ENCODE assay signal across 20 mouse cellular contexts in genomic region chr8:122155964-122156363, GRCm38 (mm10).
DNase-seq lines count a peak whose midpoint lies in the region; ATAC-seq and TF ChIP-seq lines count a peak whose summit lies in the region.
"Had no signal": no experiment of that assay in that cellular context is flagged by ENCODE, and none has a peak within 500 bp of the region (broad histone marks: within the 10 kb centered on the region; RNA-seq: fewer than 3 reads in every experiment).

No protein-coding gene starts in this region.

- POLR2A ChIA-PET in Patski (lab: Charles Lee): no interaction called here

- in situ Hi-C loops in Patski (cut with MboI; ENCODE audit: low pct_unique_long_range_greater_than_20kb): no loop called here

- CTCF ChIA-PET in Patski (lab: Charles Lee): interaction anchor here (1.0 to 1.8 kb wide), 2 partner anchors 12 to 75 kb away, joined by 4 read pairs; no protein-coding TSS in a partner anchor

- H3K4me3 ChIP-seq in forebrain, embryonic 10.5 days: no peak overlapping the region
- no peak overlapping the region for H3K4me3 ChIP-seq in forebrain, embryonic 11.5 days (ENCODE audit: low read depth, low read length)
- H3K4me3 ChIP-seq in megakaryocyte, embryonic 14.5 days (replicated peaks): peak overlapping the region; percentile 73
- H3K4me3 ChIP-seq: embryonic facial prominence, embryonic 13.5 days; erythroblast, embryonic 14.5 days; forebrain, embryonic 12.5 days; heart, embryonic 15.5 days; hindbrain, embryonic 15.5 days had no signal

- H3K9me3 ChIP-seq in forebrain, embryonic 10.5 days: no peaks in the 10 kb centered on the region
- H3K9me3 ChIP-seq in forebrain, embryonic 11.5 days (ENCODE audit: control insufficient read depth, low read length): no peaks in the 10 kb centered on the region
- no peaks in the 10 kb centered on the region for H3K9me3 ChIP-seq in megakaryocyte, embryonic 14.5 days
- H3K9me3 ChIP-seq: embryonic facial prominence, embryonic 13.5 days; forebrain, embryonic 12.5 days; heart, embryonic 15.5 days; hindbrain, embryonic 15.5 days had no signal

- peaks cover 24% of the 10 kb centered on the region for H3K4me1 ChIP-seq in forebrain, embryonic 10.5 days
- H3K4me1 ChIP-seq in forebrain, embryonic 11.5 days (replicated peaks; ENCODE audit: control insufficient read depth, insufficient read depth, low read length): no peaks in the 10 kb centered on the region; the same call in 1 of the 2 replicates
- H3K4me1 ChIP-seq in megakaryocyte, embryonic 14.5 days: peaks cover 24% of the 10 kb centered on the region
- H3K4me1 ChIP-seq: hindbrain, embryonic 15.5 days had no signal

- no peak for DNase-seq in forebrain, embryonic 10.5 days (ENCODE audit: extremely low spot score, low spot score)
- no peak for DNase-seq in forebrain, embryonic 11.5 days (ENCODE audit: low spot score)
- DNase-seq in Patski (ENCODE audit: low read depth, low spot score): no peak
- no peak for DNase-seq in lung, postnatal 4 days
- DNase-seq: adrenal gland, postnatal 10 days; cerebellum, adult 11 months; cerebellum, adult 9-10 months; cerebellum, postnatal 25 days; gastrocnemius, postnatal 25 days had no signal

- peak overlapping the region; percentile 76; the same call in 1 of the 2 replicates for H3K27ac ChIP-seq in forebrain, embryonic 10.5 days
- no peak overlapping the region for H3K27ac ChIP-seq in forebrain, embryonic 11.5 days (ENCODE audit: low read depth, low read length)
- H3K27ac ChIP-seq: embryonic facial prominence, embryonic 13.5 days; forebrain, embryonic 12.5 days; heart, embryonic 15.5 days; hindbrain, embryonic 15.5 days had no signal

- H3K27me3 ChIP-seq in forebrain, embryonic 10.5 days (ENCODE audit: poor library complexity, severe bottlenecking): no peaks in the 10 kb centered on the region
- H3K27me3 ChIP-seq in forebrain, embryonic 11.5 days (ENCODE audit: control insufficient read depth, insufficient read depth, low read length): no peaks in the 10 kb centered on the region
- H3K27me3 ChIP-seq in megakaryocyte, embryonic 14.5 days (replicated peaks): peaks cover 75% of the 10 kb centered on the region
- no peaks in the 10 kb centered on the region for H3K27me3 ChIP-seq in Patski
- H3K27me3 ChIP-seq: embryonic facial prominence, embryonic 13.5 days; forebrain, embryonic 12.5 days; hindbrain, embryonic 15.5 days had no signal

- ATAC-seq in forebrain, embryonic 11.5 days (replicated peaks; ENCODE audit: low FRiP score): no peak
- ATAC-seq in megakaryocyte, adult 5-6 weeks (ENCODE audit: poor library complexity, severe bottlenecking): no peak
- peak; percentile 14 for ATAC-seq in Patski
- no peak for ATAC-seq in inflammation-experienced regulatory T-cells, adult 6 months
- ATAC-seq: forebrain, embryonic 16.5 days; intestine, postnatal 0 days had no signal

- H3K4me2 ChIP-seq in forebrain, embryonic 11.5 days (ENCODE audit: low read depth, low read length, severe bottlenecking): no peak overlapping the region
- H3K4me2 ChIP-seq: embryonic facial prominence, embryonic 13.5 days; forebrain, embryonic 12.5 days; heart, embryonic 11.5 days; heart, embryonic 15.5 days; hindbrain, embryonic 15.5 days had no signal

- no peak overlapping the region for H3K9ac ChIP-seq in forebrain, embryonic 11.5 days (ENCODE audit: low read length)
- H3K9ac ChIP-seq: forebrain, embryonic 12.5 days; heart, embryonic 15.5 days; hindbrain, embryonic 15.5 days had no signal

- TF ChIP-seq CTCF in Patski (IDR thresholded peaks at IDR 0.05): no peak

- 91% methylated on average over 9 of the region's 9 CpGs for WGBS in forebrain, embryonic 10.5 days
- WGBS in forebrain, embryonic 11.5 days: 94% methylated on average over 9 of the region's 9 CpGs

- no peaks in the 10 kb centered on the region for H3K36me3 ChIP-seq in forebrain, embryonic 10.5 days (replicated peaks)
- H3K36me3 ChIP-seq in forebrain, embryonic 11.5 days (ENCODE audit: control insufficient read depth, insufficient read depth, low read length): no peaks in the 10 kb centered on the region
- no peaks in the 10 kb centered on the region for H3K36me3 ChIP-seq in megakaryocyte, embryonic 14.5 days (replicated peaks; ENCODE audit: low read length)
- H3K36me3 ChIP-seq: embryonic facial prominence, embryonic 13.5 days; forebrain, embryonic 12.5 days; heart, embryonic 15.5 days; hindbrain, embryonic 15.5 days had no signal
